Mouse (Mus musculus) left cerebral cortex, postnatal 14 days (tissue): ENCODE measurements around the gene Ddx39. TPM values are rescaled to one million over a fixed set of nuclear protein-coding genes. Genes with fewer than 3 reads are reported as not detected.
A peak's percentile ranks its signal among the peaks of the same experiment; 100 is the strongest.

Source experiments
- DNase-seq, 2 experiments: peaks; one replicate each; pipeline ENCODE4 v3.0.0; 2021 to 2022; ENCODE audit warnings: low spot score in 2 of 2, mixed read lengths in 1 of 2
- intact Hi-C: fragments of 180-260 bp; cut with DNase I; formaldehyde crosslinking; loops from one replicate; pipeline ENCODE4 v1.15.1; 2025
- microRNA-seq, 2 experiments: library from miRNA; unstranded; fragments of <30 nt; microRNA quantifications; one replicate each; pipeline ENCODE4 v1.2.0; 2022
- total RNA-seq, 2 experiments: library from RNA; stranded (reverse); gene quantifications; 2 replicates each; pipeline ENCODE4 v1.2.3; 2021

Ddx39 gene
- total RNA-seq, 2 experiments from 2014 or later = 18.4 to 19.7 TPM

DNA sequence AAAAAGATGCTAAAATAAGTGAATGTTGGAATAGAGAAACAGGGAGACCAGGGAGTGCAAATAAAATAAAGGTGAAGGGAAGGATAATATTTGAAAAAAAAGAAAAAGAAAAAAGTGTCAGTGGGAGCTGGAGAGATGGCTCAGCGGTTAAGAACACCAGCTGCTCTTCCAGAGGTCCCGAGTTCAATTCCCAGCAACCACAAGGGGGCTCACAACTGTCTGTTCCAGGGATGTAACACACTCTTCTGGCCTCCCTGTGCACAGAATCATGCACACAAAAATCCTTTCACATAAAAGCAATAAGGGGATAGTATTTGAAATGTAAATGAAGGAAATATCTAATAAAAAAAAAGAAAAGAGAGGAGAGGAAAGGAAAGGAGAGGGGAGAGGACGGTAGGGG, 39.2 kb downstream of the Ddx39 start:
- intact Hi-C loops = no loop called here
- no peak for DNase-seq

- intact Hi-C loops = no loop called here
- no peak for DNase-seq
Observed at GRCm38 (mm10) chr8:83756273-83756672, 41.3 kb downstream of the Ddx39 start.

DNA sequence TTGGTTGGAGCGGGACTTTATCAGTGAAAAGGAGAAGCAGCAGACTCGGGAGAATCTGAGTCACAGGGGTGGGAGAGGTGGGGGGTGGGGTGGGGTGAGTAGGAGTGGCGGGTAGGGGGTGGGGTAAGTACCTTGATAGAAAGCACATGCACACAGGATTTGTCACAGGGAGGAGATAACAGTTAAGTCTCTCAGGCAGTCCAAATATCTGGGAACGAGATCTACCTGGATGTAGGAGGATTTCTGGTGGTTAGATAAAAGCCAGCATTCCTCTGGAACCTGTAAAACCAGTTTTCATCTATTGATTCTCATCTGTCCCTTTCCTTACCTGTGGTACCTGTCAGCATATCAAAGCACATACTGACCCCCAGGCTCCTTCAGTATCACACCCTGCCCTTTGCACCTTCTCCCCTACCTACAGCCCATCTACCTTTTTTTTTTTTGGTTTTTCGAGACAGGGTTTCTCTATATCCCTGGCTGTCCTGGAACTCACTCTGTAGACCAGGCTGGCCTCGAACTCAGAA, 42.2 kb downstream of the Ddx39 start:
- intact Hi-C loops = no loop called here

DNA sequence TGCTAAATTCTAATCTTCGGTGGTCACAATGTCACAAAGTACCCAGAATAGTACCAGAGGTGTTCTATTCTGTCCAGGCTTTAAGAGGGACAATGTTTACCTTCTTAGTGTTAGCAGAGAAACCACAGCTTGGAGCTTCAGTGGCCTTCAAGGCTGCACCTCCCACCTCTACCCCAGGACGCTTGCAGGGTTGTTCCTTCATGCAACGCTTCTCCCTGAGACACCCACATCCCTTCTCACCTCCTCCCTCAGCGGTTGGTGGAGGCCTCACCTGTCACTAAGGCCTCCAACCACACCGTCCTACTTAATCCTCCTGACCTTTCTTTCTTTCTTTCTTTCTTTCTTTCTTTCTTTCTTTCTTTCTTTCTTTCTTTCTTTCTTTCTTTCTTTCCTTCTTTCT, 43.3 kb downstream of the Ddx39 start:
- intact Hi-C loops = no loop called here
- no peak for DNase-seq

More for the DNA sequence above, 42.2 kb downstream of the Ddx39 start:
- no peak for DNase-seq

DNA sequence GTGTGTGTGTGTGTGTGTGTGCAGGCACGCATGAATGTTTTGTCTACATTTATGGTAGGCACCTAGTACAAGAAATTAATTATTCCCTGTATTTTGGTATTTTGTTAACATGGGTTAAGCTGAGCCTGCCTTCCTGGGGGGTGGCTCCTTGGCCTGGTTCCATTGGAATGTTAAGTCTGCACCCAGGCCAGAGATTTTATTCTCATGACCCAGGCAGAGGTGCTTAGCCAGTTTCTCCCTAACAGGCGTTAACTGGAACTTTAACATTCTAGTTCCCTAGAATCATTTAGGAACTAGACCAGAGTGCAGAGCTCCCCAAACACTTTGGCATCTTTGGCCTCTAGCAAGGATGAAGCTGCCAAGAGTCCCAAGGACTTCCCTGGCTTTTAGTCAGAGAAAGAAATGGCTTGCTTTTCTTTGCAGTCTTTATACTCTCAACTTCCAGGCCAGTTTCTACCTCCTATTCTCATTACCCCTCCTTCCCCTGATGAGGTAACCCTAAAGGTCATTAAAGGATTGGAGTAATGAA, 44.3 kb downstream of the Ddx39 start:
- DNase-seq = no peak
- intact Hi-C loops = no loop called here

DNA sequence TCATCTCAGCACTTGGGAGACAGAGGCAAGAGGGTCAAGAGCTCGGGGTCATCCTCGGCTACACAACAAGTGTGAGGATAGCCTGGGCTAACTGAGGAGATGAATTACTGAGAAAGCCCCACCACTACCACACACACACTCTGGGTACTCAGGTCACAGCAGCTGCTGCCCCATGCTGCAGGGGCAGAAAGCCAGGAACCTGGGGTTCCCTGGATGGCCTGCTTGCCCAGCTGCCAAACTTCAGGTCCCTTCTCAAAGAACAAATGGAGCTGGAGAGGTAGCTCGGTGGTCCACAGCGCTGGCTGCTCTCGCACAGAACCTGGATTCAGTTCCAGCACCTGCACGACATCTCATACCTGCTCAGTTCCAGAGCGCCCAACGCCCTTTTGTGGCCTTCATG, 49.1 kb downstream of the Ddx39 start:
- intact Hi-C loops = no loop called here
- DNase-seq = no peak

- intact Hi-C loops = no loop called here
- no peak for DNase-seq
Observed at GRCm38 (mm10) chr8:83764717-83765116, 49.7 kb downstream of the Ddx39 start.

GRCm38 (mm10) chr8:83765663-83766062, 50.7 kb downstream of the Ddx39 start:
- no peak for DNase-seq
- intact Hi-C loops = no loop called here

- no peak for DNase-seq
- intact Hi-C loops = no loop called here
Observed at GRCm38 (mm10) chr8:83767442-83767841, 52.5 kb downstream of the Ddx39 start.

GRCm38 (mm10) chr8:83768526-83768925, 53.5 kb downstream of the Ddx39 start:
- no peak for DNase-seq
- intact Hi-C loops = no loop called here

- intact Hi-C loops = no loop called here
- DNase-seq = no peak
Observed at GRCm38 (mm10) chr8:83769720-83770119, 54.7 kb downstream of the Ddx39 start.

DNA sequence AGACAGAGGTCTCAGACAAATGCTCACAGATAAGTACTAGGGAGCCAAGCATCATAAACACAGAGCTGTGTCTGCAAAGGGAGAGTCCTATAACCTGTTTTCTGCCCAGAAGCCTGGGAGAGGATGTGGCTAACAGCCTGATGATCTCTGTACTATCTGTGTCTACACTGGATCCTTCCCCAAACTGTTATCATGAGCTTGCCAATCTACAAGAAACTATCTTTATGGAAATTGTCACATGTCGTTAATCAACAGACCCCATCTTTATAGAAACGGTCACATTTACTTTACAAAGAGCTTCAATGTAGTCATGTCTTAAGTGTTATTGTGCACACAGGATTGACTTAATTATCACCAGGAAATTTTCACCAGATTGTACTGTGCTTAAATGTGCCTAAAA, 55.7 kb downstream of the Ddx39 start:
- intact Hi-C loops = no loop called here
- no peak for DNase-seq

DNA sequence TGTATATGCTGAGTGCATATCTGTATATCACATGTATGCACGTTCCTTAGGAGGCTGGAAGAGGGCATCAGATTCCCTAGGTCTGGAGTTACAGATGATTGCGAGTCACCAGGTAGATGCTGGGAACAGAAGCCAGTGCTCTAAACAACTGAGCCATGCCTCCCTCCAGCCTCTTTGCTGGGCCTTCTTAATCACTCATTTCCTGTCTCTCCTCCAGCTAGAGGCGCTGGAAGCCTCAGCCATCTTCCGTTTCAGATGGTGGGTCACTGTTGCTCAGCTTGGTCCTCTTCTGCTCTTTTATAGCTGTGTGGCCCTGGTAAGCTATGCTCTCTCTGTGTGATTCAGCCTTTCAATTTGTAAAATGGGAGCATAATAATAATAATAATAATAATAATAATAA, 56.8 kb downstream of the Ddx39 start:
- intact Hi-C loops = no loop called here
- DNase-seq = no peak

- peak in 1 of 2 experiments; percentile 17 for DNase-seq
- intact Hi-C loops = no loop called here
Observed at GRCm38 (mm10) chr8:83772701-83773451, 57.9 kb downstream of the Ddx39 start.

DNA sequence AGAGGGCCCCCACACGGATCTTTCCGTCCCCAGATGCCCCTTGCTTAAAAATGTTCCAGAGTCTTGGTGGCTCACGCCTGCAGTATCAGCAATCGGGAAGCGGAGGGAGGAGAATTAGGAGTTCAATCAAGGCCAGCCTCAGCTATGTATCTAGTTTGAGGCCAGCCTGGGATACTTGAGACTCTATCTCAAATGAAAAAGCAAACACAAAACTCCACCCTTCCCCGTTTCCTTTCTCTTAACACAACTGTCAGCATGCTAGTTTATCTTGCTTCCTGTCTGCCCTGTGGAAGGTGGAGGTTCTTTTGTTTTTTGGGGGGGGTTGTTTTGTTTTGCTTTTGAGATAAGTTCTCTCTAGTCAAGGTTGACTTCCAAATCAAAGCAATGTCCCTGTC, 58.5 kb downstream of the Ddx39 start:
- intact Hi-C loops = no loop called here
- DNase-seq = no peak

- intact Hi-C loops = no loop called here
- DNase-seq = no peak
Observed at GRCm38 (mm10) chr8:83774221-83774620, 59.2 kb downstream of the Ddx39 start.

Small RNA genes within 50 kb of the gene (microRNA-seq; reads per million reads assigned to microRNA genes)
- gene Mir1668 = 0 to 0.67 reads per million in 2 experiments

Other genes starting within 250 kb of the Ddx39 start
- not detected for gene Olfr370, start 179.4 kb upstream of the Ddx39 start, total RNA-seq
- 100 to 1,000 TPM; 141 to 147 TPM for gene Ndufb7, start 148.5 kb upstream of the Ddx39 start, total RNA-seq
- 100 to 1,000 TPM; 587 to 600 TPM for gene Tecr, start 107.2 kb upstream of the Ddx39 start, total RNA-seq
- 10 to 100 TPM; 38.4 to 40.0 TPM for gene Dnajb1, start 107.0 kb upstream of the Ddx39 start, total RNA-seq
- gene Gipc1, start 62.5 kb upstream of the Ddx39 start, total RNA-seq = 100 to 1,000 TPM; 104 to 109 TPM
- gene Ptger1, start 48.5 kb upstream of the Ddx39 start, total RNA-seq = 1 to 10 TPM; 1.4 to 1.5 TPM
- gene Pkn1, start 16.0 kb upstream of the Ddx39 start, total RNA-seq = 10 to 100 TPM; 63.8 to 74.1 TPM
- gene Adgre5, start 26.1 kb downstream of the Ddx39 start, total RNA-seq = 10 to 100 TPM; 11.2 to 11.8 TPM
- 100 to 1,000 TPM; 457 to 482 TPM for gene Adgrl1, start 184.9 kb downstream of the Ddx39 start, total RNA-seq
- gene Gm10644, start 240.0 kb downstream of the Ddx39 start, total RNA-seq = under 1 TPM; 0.19 to 0.20 TPM
- under 1 TPM; 0.72 to 0.79 TPM for gene Asf1b, start 240.3 kb downstream of the Ddx39 start, total RNA-seq